Mouse (Mus musculus): Measurements from ENCODE around the gene Gadd45a.

The Gadd45a gene

GRCm38 (mm10) chr6:67015739-67016519, 21.3 kb downstream of the Gadd45a start:
- no peak for DNase-seq

- no peak for DNase-seq
Observed at GRCm38 (mm10) chr6:67014679-67015075, 22.6 kb downstream of the Gadd45a start.

DNA sequence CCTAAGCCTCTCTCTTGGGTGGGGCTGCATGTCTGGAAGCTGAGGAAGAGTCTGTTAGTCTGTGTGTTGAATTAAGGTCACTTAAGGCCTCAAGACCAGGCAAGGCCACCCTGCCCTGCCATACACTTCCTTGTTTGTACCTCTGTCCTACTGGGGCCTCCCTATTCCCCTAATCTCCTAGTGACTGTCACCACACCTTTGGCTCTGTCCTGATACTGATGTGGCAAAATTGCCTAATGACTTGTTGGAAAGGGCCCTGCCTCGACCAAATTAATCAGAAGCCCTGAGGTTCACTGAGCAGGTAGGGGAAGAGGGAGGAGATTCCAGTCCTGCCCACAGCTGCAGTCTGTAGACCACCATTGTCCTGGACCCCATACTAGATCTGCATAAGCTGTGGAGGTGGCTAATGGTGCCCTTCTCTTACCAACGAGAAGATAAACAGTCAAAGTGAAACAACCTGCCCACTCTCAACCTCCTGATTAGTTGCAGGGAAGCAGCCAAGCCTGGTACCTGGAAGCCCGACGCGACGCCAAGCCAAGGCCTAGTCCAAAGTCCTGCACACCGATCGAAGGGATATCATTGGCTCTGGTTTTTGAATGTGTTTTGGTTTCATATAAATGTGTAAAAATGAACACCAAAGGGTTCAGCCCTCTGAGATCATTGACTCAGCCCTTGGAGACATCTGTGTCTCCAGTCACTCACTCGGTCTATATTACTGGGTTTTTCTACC, 23.1 kb downstream of the Gadd45a start:
- DNase-seq: no peak

- DNase-seq: no peak
Observed at GRCm38 (mm10) chr6:67013293-67013948, 23.8 kb downstream of the Gadd45a start.

- no peak for DNase-seq
Observed at GRCm38 (mm10) chr6:67011217-67011518, 26.1 kb downstream of the Gadd45a start.

GRCm38 (mm10) chr6:67010370-67011216, 26.7 kb downstream of the Gadd45a start:
- DNase-seq: no peak

DNA sequence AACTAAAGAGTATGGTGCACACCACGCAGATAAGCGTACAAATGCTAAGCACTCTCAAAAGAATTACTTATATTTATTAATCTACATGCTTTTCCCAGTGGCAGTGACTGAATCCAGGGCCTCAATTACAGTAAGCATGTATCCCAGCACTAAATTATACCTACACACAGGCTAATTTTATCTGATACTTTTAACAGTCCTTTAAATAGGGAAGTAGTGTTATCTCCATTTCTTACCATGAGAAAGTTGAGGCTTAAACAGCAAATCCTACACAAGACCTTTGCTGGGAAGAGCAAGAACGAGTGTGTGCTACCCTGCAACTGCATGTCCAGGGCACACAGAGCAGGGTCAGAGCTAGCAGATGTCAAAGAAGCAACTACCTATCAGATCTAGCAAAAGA, 27.4 kb downstream of the Gadd45a start:
- no peak for DNase-seq

DNA sequence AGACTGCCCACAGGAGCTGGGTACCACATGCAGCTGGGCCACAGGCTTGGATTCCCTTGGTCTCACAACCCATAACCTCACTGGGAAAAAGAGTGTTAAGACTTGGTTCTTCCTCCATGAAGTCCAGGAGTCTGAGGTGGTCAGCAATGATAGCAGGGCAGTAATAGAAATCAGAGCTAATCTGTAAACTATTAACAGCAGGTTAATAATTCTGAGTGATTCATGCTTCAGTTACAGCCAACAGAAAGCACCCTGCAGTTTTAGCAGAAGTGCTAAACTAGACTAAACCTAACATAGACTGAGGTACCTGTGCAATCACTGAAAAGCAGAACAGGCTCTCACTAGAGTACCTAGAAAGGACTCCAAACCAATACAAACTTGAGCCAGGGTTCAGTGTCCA, 37.5 kb downstream of the Gadd45a start:
- no peak for DNase-seq

- no peak for DNase-seq
Observed at GRCm38 (mm10) chr6:66998645-66999044, 38.6 kb downstream of the Gadd45a start.

DNA sequence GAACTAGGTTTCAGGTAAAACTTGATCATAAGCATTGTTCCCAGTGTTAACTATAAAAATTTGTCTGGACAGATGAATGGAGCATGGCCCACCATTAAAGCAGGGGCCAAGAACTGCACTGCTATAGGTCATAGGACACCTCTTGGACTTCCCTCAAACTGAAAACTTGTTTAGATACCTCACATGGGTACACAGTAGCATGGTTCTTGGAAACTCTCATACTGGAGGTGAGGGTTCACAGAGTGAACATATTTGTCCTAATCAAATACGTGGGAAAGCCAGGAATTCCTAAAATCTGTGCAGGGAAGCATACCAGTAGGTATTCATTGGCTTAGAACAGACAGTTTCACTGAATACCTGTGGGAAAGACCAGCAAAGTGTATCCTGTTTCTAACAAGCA, 41.0 kb downstream of the Gadd45a start:
- no peak for DNase-seq

DNA sequence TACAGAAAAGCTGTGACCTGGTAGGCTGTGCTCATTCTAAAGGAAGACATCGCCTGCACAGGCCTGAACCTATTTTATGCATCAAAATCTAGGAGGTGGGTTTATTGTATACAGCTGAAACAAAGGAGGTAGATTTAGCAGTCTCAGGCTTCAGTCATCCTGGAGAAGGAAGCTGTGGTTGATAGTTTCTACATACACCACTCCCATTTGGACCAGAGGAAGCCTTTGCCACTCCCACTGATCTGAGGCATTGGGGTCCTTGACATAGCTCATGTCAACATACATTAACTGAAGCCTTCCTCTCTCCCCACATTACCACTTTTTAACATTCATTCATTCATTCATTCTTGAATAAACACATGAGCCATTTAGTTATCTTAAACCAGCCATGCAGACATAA, 41.4 kb downstream of the Gadd45a start:
- DNase-seq: no peak

DNA sequence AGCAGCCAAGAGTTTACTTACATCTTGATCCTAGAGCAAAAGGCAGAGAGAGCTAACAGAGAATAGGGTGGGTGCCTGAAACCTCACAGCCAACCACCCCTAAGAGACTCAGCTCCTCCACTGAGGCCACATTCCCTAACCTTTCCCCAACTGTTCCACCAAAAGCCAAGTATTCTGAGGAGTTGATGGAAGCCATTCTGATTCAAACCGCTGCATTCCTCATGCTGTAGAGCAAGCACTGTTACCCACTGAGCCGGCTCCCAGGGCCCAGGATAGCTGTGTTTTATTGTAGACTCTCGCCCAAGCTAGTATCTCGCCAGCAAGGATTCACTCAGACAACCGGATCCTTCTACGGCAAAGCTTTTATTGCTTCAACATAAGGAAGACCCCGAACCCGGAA, 42.3 kb downstream of the Gadd45a start:
- DNase-seq: no peak

- DNase-seq: no peak
Observed at GRCm38 (mm10) chr6:66992786-66993185, 44.5 kb downstream of the Gadd45a start.

DNA sequence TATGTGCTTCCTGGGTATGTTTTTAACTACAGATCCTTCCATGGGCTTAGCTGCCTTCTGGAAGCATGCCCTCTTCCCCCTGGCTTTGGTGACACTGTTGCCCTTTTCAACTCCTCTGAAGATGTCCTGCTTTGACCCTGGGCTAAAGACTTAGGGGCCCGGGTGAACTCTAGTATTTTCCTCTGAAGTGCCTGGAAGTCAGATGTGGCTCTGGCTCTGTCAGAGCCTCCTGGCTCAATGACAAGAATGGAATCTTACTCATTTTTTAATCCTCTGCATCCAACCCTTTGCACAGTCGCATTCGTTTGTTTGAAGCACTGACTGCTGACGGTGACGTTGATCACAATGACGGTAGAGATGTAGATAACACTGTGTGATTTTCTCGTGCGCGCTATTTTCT, 45.0 kb downstream of the Gadd45a start:
- DNase-seq: no peak

- DNase-seq: no peak
Observed at GRCm38 (mm10) chr6:66989518-66989917, 47.7 kb downstream of the Gadd45a start.

DNA sequence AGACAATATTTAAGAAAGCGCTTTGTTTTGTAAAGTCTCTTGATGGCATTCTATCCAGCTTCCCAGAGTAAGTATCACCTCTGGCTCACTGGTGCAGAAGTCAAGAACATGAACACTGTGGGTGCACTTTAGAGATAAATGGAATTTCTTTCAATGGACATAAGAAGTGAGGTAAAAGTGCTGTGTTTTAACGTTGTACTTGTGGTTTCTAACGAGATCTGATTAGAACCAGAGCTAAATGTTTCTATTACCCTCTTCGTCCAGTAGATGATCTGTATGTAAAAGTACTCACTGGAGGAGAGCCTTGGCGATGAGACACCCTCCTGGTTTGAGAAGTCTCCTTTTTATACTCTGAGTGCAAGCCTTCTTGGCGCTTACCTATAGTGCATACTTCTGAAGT, 48.2 kb downstream of the Gadd45a start:
- no peak for DNase-seq

GRCm38 (mm10) chr6:66988363-66988762, 48.9 kb downstream of the Gadd45a start:
- DNase-seq: no peak

- DNase-seq: no peak
Observed at GRCm38 (mm10) chr6:66987643-66988042, 49.6 kb downstream of the Gadd45a start.

DNA sequence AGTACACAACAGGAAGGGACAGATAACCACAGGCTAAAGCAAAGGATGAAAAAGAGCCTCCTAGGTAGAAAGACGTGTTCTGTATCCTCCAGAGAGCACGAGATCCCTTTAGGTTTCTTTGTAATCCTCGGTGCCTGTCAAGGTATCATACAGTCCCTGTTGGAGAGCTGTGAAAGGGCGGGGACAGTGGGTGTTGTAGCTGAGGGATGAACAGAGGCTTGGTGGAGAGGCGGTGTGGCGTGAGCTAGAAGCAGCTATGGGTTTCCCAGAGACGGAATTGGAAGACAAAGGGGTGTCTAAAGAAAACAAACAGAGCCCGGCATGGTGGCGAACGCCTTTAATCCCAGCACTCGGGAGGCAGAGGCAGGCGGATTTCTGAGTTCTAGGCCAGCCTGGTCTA, 51.2 kb downstream of the Gadd45a start:
- no peak for DNase-seq

- no peak for DNase-seq
Observed at GRCm38 (mm10) chr6:66985500-66985899, 51.8 kb downstream of the Gadd45a start.

Measured in cerebellum, adult 8-10 months (tissue).